Mouse (Mus musculus): Measurements from ENCODE around the gene Cnst.
A peak's percentile ranks its signal among the peaks of the same experiment; 100 is the strongest.

The Cnst gene

DNA sequence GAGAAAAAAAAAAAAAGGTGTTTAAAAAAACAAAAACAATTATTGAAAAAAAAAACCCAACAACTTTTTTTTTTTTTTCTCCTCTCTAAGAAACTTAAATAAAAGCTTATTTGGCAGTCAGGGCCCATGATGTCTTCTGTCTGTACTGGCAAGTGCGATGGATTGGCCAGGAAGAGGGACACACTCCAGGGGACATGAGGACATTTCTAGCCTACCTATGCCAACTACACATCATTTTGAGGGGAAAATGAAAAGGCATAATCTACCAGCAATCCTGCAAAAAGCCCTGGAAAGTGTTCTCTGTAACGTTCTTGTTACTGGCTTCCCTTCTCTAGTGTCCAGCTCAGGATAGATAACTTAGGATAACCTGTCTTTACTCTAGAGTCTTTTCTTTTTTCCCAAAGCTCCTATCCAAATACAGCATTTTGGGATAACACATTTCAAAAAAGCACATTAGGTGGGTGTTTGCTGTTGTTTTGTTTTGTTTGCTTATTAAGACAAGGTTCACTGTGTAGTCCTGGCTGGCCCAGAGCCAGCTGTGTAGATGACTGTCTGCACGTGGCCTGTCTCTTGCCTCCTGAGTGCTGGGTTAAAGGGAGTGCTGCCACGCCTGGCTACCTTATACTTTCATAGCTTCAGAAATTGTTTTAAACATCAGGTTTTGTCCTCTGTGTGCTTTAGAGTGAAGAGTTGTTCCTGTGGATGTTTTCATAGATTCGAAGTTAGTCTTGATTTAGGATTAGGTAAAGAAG lies 7.2 kb downstream of the Cnst start:
- no peak for DNase-seq (ENCODE audit: low spot score in 2 of 2)

DNA sequence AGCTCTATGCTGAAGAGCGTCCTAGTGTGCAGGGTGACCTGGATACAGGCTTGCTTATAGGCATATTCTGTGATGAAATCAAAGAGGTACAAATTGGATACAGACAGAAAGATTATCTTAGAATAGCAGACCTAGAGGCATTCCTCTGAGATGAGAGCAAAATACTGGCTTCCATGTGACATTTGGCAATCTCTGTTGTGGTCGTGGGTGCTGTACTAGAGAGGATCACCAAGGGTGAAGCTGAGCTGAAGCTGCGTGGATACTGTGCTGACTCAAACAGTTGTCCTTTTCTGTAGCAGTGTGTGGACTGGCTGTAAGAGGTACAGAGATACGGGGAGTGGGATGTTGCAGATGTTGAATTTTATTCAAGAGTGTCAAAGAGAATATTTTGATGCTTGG lies 7.8 kb downstream of the Cnst start:
- no peak for DNase-seq (ENCODE audit: low spot score in 2 of 2)

DNA sequence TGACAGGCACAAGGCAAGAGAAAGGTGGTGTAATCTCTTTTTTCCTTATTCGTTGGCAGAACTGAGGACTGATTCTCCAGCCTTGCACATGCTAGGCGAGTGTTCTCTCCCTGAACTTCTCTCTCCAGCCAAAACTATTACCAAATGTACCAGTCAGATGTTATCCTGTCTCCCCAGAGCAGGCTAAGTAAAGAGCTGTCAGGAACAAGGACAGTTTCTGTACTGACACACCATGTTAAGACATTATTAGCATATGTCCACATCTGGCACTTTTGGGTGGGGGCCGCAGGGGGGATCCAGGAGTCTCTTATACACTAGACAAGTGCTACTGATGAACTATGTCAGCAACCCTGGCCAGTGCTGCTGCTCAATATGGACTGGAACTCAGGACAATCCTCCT lies 10.8 kb downstream of the Cnst start:
- DNase-seq (ENCODE audit: low spot score in 2 of 2) = no peak

DNA sequence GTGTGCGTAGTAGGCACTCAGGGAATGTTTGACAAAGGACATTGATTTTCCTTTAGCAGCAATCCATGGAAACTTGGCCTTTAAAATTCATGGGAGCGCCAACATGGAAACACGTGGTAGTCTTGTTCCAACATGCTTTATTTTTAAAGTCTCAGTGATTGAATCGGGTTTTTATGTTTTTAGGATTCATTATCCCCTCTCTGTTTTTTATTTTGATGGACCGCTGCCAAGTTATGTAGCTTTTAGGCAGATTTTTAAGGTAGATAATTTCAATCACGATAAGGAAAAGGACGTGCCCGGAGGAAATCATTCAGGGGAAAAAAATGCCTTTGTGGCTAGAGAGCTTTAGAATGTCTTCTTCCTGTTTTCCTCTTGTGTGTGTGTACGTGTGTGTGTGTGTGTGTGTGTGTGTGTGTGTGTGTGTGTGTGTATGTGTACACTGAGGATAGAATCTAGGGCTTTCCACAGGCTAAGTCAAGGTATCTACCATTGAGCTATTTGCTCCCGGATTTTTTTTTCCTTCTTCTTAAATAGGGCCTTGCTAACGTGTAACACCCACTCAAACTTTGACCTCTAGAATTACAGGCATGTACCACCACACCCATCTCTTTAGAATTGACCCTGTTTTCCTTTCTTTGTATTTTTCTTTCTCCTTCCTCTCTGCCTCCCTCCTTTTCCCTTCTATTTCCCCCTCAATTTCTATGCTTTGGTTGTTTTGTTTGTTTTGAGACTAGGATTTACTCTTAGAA lies 13.4 kb downstream of the Cnst start:
- no peak for DNase-seq (ENCODE audit: low spot score in 2 of 2)

DNA sequence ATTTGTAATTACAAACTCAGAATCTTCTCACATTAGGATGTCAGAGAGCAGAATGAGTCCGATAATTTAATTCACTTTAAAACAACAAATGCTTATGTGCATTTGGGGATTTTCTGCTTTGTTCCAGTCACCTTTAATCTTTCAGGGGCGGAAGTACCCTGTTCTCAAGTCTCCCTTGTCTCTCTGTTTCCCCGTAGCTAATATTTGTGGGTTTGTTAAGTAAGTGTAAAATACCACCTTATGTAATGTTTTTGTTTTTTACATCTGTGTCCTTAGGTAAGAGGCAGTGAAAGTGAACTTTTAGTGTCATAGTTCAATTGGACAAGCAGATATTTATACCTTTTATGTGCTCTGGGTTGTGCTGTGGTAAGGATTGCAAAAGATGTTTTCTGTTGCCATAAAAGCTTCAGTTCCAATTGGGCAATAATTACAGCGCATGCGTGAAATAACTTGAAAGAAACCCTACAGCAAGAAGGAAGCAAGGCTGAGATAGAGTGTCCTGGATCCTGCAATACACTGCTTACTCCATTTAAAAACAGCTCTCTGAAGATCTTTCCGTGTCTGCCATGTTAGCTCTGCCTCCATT lies 14.8 kb downstream of the Cnst start:
- DNase-seq (ENCODE audit: low spot score in 2 of 2) = no peak

DNA sequence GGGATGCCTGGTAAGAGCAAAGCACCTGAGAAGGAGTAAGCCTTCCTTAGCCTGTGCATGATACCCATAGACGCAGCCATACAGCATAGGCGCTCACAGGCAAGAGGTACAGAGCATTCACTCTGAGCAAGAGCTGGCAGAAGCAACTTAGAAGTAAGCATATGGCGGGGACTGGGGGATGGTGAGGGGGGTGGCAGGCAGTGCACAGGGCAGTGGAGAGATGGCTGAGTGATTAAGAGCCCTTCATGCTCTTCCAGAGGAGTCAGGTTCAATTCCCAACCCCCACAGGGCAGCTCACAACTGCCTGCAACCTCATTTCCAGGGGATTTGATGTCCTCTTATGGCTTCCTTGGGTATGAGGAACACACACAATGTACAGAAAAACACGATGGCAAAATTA lies 17.0 kb downstream of the Cnst start:
- DNase-seq (ENCODE audit: low spot score in 2 of 2) = no peak

DNA sequence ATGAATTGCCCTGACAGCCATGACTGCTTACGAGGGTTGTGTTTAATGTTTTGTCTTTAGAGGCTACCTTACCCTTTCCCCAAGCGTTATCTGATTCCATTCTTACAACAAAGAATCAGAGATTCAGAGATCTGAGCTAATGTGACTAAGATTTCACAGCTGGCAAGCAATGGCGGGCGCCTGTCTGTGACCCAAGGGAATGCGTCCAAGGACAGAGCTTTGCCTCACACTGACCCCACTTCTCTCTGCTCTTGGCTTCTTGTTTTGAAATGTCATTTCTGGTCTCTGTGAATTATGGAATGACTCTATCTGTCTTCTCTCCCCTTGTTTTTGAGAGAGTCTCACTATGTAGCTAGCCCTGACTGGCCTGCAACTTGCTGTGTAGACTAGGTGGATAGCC lies 17.8 kb downstream of the Cnst start:
- DNase-seq (ENCODE audit: low spot score in 2 of 2) = no peak

DNA sequence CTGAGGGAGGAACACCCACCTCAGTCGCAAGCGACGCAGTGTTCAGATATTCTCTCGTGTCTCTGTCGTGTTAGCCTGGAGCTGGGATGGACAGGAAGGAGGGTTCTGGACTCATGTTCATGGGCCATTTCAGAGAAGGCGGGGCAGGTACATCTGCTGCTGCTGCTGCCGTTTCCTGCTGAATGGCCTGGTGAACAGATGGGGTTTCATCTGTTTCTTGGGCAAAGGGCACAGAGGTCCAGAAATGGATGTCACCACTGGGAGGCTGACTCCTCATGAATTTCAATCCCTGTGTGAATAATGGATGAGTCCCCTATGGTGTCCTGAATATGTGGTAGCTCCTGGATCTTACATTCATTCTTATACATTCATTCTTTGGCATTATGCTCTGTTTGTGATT lies 21.4 kb downstream of the Cnst start:
- DNase-seq (ENCODE audit: low spot score in 2 of 2) = no peak

DNA sequence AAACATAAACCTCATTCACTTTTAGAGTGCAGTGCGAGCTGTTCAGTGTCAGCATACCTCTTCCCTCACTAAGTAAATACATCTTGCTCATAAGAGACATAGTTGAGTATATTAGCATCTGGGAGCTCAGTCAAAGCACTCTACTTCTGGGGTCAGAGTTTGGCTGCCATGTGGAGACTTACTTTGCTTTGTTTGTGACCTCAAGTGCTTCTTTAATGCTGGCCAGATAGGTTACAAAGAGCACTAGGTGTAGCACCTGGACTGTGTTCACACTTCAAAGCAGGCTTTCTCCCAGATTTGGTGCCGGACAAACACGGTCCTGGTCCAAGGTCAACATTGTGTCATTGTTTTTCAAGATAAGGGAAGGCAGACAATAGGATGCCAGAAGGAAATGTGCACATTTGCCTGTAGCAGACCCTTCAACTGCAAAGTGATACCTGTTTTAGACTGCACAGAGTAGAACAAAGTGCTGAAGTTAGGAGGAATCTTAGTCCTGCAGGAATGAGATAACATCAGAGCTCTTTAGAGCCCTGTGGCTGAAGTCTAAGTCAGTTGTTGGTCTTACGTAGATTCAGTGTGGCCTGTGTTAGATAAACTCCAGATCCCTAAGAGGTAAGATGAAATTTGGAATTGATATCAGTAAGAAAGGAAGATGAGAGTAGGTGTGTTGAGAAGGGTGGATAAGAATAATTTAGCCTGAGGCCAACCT lies 22.7 kb downstream of the Cnst start:
- DNase-seq (ENCODE audit: low spot score in 2 of 2) = no peak

DNA sequence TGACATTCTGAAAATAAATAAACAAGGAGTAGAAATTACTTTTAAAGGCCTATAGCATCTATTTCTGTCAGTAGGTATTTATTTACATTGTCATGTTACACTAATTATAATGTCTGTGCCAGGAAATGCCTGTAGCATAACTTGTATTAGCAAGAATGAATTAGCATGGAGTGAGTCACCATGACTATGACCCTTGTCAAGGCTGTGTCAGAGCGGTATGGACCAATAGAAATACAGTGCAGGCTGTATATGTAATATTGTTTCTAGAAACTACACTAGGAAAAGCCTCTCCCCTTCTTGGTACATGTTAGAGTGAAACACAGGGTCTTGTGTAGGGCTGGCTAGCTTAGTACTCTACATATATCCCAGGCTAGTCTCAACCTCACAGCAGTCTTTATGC lies 24.3 kb downstream of the Cnst start:
- DNase-seq (ENCODE audit: low spot score in 2 of 2) = no peak

DNA sequence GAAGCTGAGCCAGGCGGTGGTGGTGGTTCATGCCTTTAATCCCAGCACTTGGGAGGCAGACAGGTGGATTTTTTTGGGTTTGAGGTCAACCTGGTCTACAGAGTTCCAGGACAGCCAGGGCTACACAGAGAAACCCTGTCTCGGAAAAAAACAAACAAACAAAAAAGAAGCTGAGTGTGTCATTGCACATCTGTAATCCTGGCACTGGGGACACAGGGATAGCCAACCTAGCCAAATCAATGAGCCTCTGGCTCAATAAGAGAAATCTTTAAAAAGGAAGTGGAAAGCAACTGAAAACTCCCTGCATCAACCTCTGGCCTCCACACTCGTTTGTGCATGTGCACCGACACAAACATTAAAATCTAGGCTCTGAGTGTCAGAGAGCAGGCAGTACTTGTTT lies 25.5 kb downstream of the Cnst start:
- DNase-seq (ENCODE audit: low spot score in 2 of 2) = no peak

DNA sequence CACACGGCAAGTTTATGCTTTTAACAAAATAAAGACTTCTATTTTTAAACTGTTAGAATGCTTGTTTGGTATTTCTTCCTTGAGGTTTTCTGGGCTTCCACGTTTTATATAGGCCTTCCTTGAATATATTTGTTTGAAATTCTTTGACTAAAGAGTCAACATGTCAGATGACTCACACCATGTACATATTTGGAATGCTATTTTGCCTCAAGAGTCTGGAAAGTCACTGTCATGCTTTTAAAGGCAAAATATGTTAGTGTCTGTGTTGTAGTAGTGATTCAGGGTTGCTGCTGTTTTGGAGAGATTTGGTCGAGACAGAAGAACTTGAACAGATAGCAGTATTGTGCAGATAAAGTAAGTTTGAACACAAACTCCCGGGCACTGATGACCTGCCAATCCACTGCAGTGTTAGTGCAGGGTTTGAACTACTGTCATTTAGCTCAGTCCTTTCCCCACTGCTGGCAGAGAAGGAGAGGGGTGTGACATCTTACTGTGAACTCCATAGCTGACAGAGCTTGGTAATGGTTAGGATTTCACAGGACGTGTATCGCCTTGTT lies 27.6 kb downstream of the Cnst start:
- no peak for DNase-seq (ENCODE audit: low spot score in 2 of 2)

DNA sequence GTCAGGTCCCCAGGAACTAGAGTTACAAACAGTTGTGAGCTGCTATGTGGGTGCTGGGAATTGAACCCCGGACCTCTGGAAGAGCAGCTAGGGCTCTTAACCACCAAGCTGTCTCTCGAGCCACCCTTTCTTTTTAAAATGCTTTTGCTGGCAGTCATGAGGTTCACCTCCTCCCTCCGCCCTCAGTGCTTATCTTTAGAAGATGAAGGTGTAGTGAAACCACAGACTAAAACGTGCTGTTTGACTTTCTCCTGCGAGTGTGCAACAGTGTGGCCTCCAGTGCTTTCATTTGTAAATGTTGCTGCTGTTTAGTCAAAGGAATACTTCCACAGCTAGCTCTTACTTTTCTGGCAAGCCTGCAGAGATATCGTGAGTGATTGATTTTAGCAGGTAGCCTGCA lies 32.5 kb downstream of the Cnst start:
- no peak for DNase-seq (ENCODE audit: low spot score in 2 of 2)

DNA sequence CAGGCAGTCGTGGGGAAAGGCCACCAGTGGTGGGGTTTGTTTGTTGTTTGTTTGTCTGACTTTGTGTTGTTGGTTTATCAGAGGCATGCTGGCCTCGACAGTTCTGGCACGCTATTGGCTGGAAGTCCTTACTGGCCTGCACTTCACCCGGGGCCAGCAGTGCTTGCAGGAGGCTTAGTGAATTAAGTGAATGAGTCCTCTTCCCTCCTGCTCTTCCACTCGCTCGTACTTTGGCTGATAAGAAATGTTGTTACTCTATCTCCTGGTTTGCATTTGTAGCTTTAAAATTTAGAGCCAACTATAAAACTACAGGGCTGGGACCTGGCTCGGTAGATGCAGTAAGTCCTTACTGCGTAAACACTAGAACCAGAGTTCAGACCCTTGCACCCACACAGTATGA lies 34.0 kb downstream of the Cnst start:
- no peak for DNase-seq (ENCODE audit: low spot score in 2 of 2)

DNA sequence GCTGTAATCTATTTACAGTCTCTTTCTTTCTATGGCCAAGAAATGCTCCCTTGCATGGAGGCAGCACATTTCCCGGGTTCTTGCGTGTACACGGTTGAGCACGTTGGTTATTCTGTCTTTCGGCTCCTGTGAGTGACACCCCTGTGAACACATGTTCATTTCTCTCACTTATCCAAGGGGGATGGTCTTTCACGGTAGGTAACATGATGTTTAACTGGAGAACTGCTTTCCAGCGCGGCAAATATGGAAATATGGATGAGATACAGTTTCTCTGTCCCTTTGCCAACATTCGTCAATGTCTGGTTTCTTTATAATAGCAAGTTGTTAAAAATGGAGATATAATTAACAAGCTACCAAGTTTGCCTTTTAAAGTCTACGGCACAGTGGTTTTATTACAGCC lies 35.3 kb downstream of the Cnst start:
- DNase-seq (ENCODE audit: low spot score in 2 of 2) = no peak

DNA sequence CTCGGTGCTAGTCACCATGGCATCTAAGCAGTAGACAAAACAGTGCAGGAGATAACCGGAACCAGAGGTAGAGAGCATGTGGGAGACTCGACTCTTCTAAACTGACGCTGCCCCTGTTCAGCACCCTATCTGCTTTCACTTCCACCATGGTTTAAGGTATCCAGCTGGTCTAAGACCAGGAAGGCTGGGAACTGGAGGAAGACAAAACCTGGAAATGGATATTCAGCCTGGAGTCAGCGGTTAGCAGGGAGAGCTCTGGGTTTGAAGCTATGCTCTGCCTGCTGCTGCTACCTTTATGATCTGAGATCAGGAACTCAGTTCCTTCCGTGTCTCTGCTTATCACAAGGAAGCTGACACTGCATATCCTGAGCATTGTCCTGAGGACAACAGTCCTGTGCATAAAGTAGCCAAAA lies 35.9 kb downstream of the Cnst start:
- no peak for DNase-seq (ENCODE audit: low spot score in 2 of 2)

DNA sequence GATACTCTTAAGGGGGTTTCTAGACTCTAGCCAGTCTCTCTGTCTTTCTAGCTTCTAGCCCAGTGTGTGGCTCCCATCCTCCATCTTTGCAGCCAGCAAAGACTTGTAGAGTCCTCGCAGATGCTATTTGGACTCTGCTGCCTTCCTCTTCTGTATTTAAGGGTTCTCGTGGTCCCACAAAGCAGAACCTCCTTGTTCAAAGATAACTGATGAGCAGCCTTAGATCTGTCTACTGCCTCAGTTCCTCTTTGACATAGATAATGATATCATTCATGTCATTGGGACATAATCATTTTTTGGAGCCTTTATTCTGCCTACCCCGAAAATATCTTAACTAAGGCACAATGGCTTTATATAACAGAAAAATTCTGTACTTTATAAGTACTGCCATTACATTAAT lies 36.9 kb downstream of the Cnst start:
- DNase-seq (ENCODE audit: low spot score in 2 of 2) = no peak

DNA sequence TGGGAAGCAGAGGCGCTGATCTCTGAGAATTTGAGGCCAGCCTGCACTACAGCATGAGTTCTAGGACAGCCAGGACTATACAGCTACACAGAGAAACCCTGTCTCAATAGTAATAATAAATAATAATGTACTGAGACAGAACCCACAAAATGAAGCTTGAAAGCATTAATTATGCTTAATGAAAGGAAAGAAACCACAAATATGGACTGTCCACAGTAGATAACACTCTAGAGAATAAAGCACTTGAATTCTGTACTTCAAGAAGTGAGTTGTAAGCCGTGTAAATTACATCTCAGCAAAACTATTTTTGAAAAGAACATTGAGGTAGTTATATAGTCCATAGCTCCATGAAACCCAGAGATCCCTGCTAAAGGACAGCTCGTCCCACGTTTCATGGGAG lies 38.0 kb downstream of the Cnst start:
- no peak for DNase-seq (ENCODE audit: low spot score in 2 of 2)

DNA sequence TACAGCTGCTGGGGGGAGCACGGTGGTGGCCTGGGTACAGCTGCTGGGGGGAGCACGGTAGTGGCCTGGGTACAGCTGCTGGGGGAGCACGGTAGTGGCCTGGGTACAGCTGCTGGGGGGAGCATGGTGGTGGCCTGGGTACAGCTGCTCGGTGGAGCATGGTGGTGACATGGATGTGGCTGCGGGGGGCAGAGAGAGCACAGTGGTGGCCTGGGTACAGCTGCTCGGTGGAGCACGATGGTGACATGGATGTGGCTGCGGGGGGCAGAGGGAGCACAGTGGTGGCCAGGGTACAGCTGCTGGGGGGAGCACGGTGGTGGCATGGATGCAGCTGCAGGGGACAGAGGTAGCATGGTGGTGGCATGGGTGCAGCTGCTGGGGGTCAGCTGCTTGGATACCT lies 39.5 kb downstream of the Cnst start:
- DNase-seq (ENCODE audit: low spot score in 2 of 2) = no peak

DNA sequence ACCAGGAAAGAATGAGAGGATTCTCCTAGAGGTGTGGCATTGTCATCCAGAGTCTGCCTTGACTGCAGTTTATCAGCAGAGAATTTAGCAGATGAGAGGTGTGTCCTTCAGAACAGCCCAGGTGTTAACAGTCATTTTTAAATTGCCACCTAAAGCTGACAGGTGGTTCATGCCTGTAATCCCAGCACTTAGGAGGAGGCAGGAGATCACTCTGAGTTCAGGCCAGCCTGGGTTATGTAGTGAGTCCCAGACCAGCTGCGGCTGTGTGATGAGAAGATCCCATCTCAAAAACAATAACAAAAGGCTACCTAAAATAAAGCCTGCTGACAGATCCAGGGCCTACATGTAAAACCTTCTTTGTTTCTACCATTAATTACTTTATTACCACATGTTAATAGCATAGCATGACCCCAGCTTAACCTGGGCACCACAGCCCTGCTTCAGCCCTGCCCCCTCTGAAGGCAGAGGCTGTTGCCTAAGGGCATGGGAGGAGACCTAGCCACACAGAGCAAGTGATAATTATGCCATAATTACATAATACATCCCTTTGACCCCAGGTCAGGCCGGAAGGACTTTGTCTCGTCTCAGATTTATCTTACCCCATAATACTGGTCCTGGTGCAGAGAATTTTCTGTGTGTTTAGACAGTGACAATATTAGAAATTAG lies 40.4 kb downstream of the Cnst start:
- DNase-seq (ENCODE audit: low spot score in 2 of 2) = no peak

DNA sequence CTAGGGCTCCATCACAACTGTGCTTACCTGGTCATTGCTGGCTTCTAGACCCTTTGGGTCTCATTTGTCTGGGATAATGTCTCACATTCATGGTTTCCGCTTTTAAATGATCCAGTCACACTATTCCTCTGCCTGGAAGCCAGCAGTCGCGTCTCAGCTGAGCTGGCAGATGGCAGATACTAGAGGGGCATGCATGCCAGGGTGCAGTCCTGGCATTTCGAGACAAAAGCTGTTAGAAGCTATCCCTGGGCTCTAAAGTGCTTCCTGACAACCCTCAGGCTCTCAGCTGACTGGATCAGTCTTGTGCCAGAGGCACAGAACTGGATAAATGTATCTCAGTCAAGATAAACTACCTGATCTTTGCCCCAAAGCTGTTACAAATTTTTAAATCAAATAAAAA lies 42.1 kb downstream of the Cnst start:
- DNase-seq (ENCODE audit: low spot score in 2 of 2) = no peak

DNA sequence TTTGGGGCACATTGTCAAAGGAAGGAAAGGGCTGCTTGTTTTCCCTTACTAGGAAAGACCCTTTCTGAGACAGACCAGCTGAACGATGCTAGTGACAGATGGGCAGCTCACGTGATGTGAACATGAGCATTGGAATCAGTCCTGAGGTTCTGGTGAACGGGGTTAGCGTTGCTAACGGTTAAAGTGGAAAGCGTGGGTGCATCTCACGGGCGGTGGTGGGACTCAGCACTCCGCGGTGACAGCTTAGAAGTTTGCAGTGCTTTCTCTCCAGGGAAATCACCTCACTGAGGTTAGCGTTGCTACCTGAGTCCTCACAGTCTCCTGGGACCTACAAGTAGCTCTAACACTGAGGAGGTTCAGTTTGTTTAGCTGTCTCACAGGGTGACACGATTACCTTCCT lies 45.5 kb downstream of the Cnst start:
- peak in 1 of 2 experiments; percentile 15 for DNase-seq (ENCODE audit: low spot score in 2 of 2)

All from frontal cortex, postnatal 25 days (tissue).